Mouse (Mus musculus) activated CD4-positive, CD25-positive, alpha-beta regulatory T cell, adult 4 months (primary cell): ENCODE results near the gene Enpp7. TPM values are rescaled to one million over a fixed set of nuclear protein-coding genes. Genes with fewer than 3 reads are reported as not detected.

Experiments used
- ATAC-seq: one replicate; pipeline ENCODE4 v1.8.0; 2017
- polyA plus RNA-seq, 2 experiments: library from polyadenylated mRNA; unstranded; fragments of 100-300 nt; shearing (Covaris generic); gene quantifications; one replicate each; pipeline ENCODE4 v1.2.1; 2017

Enpp7 gene
- not detected for polyA plus RNA-seq

- no peak for ATAC-seq
Measured at GRCm38 (mm10) chr11:118987999-118988398, at the start of gene Enpp7. Gene Enpp7 (plus strand): TSS chr11:118988188.

- ATAC-seq: no peak
Measured at GRCm38 (mm10) chr11:118939731-118940130, 48.3 kb upstream of the Enpp7 start.

GRCm38 (mm10) chr11:118940539-118940938, 47.4 kb upstream of the Enpp7 start:
- no peak for ATAC-seq

- no peak for ATAC-seq
Measured at GRCm38 (mm10) chr11:118941268-118941667, 46.7 kb upstream of the Enpp7 start.

GRCm38 (mm10) chr11:118945868-118946267, 42.1 kb upstream of the Enpp7 start:
- no peak for ATAC-seq

GRCm38 (mm10) chr11:118955016-118955415, 33.0 kb upstream of the Enpp7 start:
- ATAC-seq: no peak

- ATAC-seq: no peak
Measured at GRCm38 (mm10) chr11:118957070-118957471, 30.9 kb upstream of the Enpp7 start.

GRCm38 (mm10) chr11:118960649-118961048, 27.3 kb upstream of the Enpp7 start:
- no peak for ATAC-seq

- no peak for ATAC-seq
Measured at GRCm38 (mm10) chr11:118962478-118962877, 25.5 kb upstream of the Enpp7 start.

GRCm38 (mm10) chr11:118963926-118964325, 24.1 kb upstream of the Enpp7 start:
- no peak for ATAC-seq

- no peak for ATAC-seq
Measured at GRCm38 (mm10) chr11:118965078-118965477, 22.9 kb upstream of the Enpp7 start.

GRCm38 (mm10) chr11:118971470-118972034, 16.4 kb upstream of the Enpp7 start:
- no peak for ATAC-seq

GRCm38 (mm10) chr11:118972431-118973377, 15.3 kb upstream of the Enpp7 start:
- ATAC-seq: no peak

GRCm38 (mm10) chr11:118974340-118974739, 13.6 kb upstream of the Enpp7 start:
- no peak for ATAC-seq

- ATAC-seq: no peak
Measured at GRCm38 (mm10) chr11:118975427-118975826, 12.6 kb upstream of the Enpp7 start.

GRCm38 (mm10) chr11:118975917-118976316, 12.1 kb upstream of the Enpp7 start:
- peak; percentile 40 for ATAC-seq

- ATAC-seq: peak; percentile 63
Measured at GRCm38 (mm10) chr11:118980388-118980787, 7.6 kb upstream of the Enpp7 start.

GRCm38 (mm10) chr11:118981012-118981776, 6.8 kb upstream of the Enpp7 start:
- no peak for ATAC-seq

GRCm38 (mm10) chr11:118982593-118983113, 5.3 kb upstream of the Enpp7 start:
- ATAC-seq: no peak

GRCm38 (mm10) chr11:118985571-118985970, 2.4 kb upstream of the Enpp7 start:
- no peak for ATAC-seq

GRCm38 (mm10) chr11:118992781-118993180, 4.8 kb downstream of the Enpp7 start:
- peak; percentile 73 for ATAC-seq

GRCm38 (mm10) chr11:118995448-118995847, 7.5 kb downstream of the Enpp7 start:
- ATAC-seq: no peak

- ATAC-seq: no peak
Measured at GRCm38 (mm10) chr11:118997182-118997581, 9.2 kb downstream of the Enpp7 start.
